Mouse (Mus musculus) liver (tissue): ENCODE data around the gene Tjp2.
"Not testable (repeated sequence)": the region's sequence is repeated elsewhere in the genome, so short reads cannot be mapped to it uniquely, and the experiment has no call there.

Experiments
- DNase-seq: peaks from one replicate; pipeline ENCODE4 v3.0.0-alpha.2; 2020; ENCODE audit warnings: mixed read lengths

Tjp2 gene

DNA sequence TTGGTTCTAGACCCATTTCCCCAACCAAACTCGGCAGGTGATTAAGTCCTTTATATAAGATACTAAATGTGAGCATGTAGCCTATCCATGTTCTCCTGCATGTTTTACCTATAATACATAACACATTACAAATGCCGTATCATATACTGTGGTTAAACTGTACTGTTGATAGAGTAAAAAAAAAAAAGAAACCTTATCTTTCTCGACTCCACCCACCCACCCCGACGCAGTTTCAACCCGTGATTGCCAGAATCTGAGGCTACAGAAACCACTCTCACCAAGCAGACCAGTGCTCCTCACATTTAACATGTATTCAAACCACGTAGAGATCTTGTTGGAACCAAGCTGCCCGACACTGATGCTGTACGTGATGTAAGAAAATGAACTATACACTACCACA lies 102.2 kb downstream of the Tjp2 start:
- no peak for DNase-seq

DNA sequence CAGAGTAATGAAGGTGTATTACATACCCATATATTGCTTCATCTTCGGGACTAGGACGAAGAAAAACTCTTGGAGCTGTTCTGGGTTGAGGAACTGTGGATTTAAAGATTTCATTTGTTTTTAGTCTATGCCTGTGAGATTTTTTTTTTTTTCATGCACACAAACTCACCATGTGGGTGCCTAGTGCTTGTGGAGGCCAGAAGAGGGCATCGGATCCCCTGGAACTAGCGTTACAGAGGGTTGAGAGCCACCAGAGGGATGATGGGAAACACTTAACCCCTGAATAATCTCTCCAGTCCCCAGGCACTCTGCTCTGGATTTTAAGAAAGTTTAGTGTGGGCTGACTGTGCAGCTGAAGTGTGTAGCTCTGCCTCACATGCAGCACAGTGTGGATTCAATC lies 104.0 kb downstream of the Tjp2 start:
- no peak for DNase-seq

- DNase-seq = no peak
Observed at GRCm38 (mm10) chr19:24118775-24119174, 106.1 kb downstream of the Tjp2 start.

GRCm38 (mm10) chr19:24111581-24111980 lies 113.2 kb downstream of the Tjp2 start:
- no peak for DNase-seq

- no peak for DNase-seq
Observed at GRCm38 (mm10) chr19:24107707-24108106, 117.1 kb downstream of the Tjp2 start.

DNA sequence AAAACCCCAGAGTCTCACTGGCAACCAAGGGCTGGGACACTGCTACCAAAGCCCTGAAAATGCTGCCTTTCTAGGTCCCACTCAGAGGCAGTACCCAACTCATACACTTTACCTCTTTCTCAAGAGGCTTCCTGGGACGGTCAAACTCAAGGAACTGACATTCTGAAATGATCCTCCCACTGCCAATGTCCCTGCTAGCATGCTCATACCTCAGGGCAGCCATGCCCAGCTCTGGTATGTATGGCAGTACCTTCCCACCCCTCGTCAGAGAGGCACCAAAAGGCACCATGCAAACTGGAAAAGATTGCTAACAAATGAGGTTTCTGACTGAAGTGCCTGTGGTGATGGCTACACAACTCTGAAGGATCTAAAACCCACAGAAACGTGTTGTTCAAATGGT lies 121.0 kb downstream of the Tjp2 start:
- DNase-seq = no peak

DNA sequence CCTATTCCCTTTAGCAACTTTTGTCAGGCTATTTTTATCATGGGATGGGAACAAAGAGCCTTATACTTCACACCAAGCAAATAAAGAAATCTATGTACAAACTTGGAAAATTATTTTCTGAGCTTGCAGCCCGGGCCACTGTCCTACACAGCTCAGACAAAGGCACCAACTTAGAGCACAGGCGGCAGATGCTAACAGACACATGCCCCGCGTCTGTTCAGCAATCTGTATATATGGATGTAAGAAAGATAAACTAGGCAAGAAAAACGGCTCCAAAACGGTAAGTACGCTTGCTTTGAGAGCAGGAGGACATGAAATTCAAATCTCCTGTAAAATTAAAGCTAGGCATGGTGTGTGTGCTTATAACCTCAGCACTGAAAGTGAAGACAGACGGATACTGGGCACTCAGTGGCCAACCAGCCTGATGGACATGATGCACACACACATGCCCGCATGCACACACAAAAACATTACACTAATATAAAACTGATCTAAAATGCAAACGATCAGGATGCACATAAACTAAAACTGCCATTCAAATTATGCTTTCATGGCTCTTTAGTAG lies 122.2 kb downstream of the Tjp2 start:
- DNase-seq = no peak

GRCm38 (mm10) chr19:24101183-24101582 lies 123.6 kb downstream of the Tjp2 start:
- no peak for DNase-seq

GRCm38 (mm10) chr19:24098691-24099090 lies 126.1 kb downstream of the Tjp2 start:
- no peak for DNase-seq

GRCm38 (mm10) chr19:24097666-24098455 lies 127.0 kb downstream of the Tjp2 start:
- no peak for DNase-seq

DNA sequence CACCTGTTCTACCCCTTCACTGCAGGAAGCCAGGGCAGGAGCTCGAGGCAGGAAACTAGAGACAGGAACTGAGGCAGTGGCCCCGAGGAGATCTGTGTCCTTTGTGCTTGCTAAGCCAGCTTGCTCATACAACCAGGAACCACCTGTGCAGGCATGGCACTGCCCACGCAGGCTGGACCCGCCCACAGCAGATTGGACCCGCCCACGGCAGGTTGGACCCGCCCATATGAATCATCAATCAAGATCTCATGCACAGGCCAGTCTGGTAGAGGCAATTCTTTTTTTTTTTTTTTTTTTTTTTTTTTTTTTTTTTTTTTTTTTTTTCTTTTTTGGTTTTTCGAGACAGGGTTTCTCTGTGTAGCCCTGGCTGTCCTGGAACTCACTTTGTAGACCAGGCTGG lies 132.8 kb downstream of the Tjp2 start:
- DNase-seq = not testable (repeated sequence)

DNA sequence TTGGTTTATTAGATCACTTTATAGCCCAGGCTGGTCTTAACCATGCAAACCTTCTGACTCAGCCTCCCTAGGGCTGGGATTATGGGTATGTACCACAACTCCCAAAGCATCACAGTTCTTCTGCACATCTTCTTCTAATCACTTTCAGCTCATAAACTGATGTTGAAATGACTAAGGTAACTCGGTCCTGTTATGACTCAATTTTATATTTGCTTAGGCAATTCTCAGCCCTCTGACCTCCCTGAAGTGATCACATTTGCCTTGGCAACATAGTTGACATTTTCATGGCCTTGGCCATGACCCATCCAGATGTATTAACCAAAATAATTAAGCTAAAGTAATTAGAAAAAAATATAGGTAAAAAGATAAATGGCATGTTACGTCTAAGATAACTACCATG lies 134.5 kb downstream of the Tjp2 start:
- no peak for DNase-seq

DNA sequence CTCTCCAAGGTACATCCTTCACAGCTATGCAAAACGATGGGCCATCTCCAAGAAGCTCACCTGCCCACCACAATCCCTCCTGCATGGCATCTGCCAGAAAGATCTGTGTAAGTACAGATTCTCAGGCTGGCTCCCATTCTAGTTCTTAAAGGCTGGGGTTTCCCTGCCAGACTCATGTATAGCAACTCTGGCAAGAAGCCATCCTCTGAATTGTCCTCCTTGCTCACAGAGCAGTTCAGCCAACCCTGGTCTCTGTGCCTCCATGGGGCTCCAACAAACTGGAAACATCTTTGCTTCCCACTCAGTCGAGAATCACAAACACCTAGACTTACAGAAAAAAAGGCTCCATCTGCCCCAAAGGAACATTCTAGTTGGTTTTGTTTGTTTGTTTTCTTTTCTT lies 139.5 kb downstream of the Tjp2 start:
- no peak for DNase-seq

DNA sequence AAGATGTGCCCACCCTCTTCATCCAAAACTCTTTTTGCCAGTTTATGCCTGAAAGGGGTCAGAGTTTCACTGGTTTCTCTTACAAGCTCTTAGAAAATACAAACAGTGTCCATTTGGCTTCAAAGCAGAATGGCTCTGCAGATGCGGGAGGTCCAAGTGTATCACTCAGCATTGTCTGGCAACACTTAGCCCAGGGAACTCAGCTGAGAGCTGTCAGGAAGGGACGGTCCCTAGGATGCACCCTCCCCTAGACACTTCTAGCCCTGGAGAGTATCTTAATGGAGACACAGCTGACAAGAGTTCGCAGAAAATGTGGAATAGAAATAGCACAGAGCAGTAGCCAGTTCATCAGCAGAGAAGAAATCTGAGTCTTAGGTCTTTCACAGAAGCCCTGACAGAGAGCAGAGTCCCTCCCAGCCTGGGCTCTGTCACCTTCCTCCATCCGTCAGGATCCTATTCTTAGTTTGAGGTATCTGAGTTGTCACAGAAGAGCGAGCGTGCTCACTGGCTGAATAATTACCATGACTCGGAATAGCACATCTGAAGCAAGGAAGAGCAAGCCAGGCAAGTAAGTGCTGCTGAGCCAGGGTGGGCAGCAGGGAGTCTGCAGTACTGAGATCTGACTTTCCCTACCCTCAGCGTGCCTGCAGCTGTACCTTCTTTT lies 144.3 kb downstream of the Tjp2 start:
- DNase-seq = no peak

DNA sequence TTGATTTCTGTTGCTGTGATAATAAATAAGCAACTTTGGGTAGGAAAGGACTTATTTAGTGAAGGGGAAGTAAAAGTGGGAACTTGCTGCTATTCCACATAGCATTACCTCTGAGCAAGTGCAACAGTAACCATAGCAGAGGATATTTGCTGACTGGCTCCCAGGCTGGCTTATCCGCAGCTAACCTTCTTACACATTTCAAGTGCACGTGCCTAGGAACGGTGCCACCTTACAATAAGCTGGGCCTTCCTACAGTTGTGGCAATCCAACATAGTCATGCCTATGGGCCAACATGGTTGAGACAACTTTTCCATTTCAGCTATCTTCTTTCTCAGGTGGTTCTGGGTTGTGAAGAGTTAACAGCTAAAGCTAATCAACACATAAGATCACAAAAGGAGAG lies 147.2 kb downstream of the Tjp2 start:
- no peak for DNase-seq

DNA sequence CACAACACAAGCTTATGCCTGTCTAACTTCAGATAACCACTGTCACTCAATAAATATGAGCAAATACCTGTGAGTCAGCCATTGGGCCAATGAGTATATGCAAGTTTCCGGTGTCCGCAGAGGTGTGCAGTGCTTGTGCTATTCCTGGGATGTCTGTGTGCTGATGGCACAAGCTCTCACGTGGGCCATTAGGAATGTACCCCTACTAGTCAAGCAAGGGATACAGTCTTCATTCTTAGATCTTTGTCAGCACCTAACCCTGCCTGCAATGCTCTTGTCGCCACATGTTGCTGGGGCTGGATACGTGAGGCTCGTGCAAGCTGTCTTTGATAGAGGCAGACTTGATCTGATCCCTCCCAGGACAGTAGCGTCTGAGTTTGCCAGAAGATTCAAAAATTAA lies 148.3 kb downstream of the Tjp2 start:
- no peak for DNase-seq

DNA sequence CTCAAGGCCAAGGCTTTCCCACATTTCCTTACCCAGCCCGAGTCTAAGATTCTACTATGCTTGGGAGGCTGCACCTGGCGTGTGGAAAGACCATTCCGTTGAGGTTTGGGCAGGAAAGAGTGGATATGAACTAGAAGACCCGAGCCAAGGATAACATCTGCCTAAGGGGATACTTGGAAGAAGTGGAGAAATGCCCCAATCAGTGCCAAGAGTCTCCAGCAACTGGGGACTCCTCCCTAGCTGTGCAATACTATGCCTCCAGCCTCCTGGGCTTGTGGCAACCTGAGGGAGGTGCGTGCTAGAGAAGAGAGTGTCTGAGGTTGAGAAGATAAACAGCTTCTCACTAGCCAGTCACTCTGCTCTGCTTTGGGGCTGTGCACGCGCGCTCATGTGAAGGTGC lies 148.9 kb downstream of the Tjp2 start:
- no peak for DNase-seq

DNA sequence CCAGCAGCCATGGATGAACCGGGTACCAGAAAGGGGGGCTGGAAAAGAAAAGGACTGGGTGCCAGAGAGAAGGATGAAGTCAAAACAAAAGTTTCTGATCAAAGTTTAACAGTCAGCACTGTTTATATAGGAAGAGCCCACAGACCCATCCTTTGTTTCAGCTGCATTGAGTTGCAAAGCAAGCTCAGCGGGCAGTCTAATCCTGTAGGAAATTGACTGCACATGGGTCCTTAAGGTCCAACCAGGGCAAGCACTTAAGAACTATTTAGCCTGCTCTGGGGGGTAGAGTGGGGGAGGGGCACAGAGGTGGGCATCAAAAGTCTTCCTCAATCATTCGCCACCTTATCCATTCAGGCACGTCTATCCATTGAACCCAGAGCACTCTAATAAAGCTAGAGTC lies 151.7 kb downstream of the Tjp2 start:
- no peak for DNase-seq

DNA sequence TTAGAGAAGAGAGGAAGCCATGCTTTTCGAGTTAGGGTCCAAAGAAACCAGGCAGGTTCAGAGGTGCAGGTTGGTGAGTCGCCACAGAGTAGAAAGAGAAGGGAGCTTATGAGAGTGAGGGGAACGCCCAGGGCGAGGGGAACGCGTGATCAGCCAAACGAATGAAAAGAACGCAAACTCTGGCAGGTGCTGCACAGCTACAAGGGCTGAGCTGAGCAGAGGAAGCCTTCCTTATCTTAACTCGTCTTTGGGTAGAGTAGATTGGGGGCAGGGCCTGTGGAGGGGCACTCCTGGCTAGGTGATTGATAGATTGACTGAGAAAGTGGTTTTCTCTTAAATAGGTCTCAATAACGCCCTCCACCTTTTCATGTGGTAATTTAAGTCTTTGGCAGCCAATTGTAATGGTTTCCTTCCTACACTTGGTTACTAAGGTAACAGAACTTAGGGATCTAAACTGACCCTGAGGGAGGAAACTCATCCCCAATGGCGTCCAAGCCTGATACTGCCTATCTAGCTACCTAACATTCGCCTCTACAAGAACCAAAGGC lies 160.4 kb downstream of the Tjp2 start:
- no peak for DNase-seq

GRCm38 (mm10) chr19:24063585-24063984 lies 161.2 kb downstream of the Tjp2 start:
- DNase-seq = no peak

DNA sequence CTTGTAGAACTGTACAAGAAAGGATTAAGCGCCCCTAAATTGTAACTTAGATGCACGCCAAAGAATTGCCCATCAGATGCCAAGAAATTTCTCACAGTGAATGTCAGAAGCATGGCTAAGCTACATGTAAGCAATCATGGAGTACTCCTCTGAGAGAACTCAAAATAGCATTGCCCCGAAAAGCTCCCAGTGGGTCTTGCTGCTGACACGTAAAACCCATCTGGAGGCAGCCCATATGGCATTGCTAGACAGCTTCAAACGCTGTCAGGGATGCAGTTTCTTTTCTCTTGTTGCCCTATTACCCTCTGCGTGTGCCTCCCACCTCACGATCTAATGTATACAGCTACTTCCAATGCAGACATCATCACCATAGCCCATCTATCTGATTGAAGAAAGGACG lies 166.0 kb downstream of the Tjp2 start:
- DNase-seq = no peak

- no peak for DNase-seq
Observed at GRCm38 (mm10) chr19:24058021-24058420, 166.8 kb downstream of the Tjp2 start.

GRCm38 (mm10) chr19:24056880-24057279 lies 167.9 kb downstream of the Tjp2 start:
- DNase-seq = no peak

DNA sequence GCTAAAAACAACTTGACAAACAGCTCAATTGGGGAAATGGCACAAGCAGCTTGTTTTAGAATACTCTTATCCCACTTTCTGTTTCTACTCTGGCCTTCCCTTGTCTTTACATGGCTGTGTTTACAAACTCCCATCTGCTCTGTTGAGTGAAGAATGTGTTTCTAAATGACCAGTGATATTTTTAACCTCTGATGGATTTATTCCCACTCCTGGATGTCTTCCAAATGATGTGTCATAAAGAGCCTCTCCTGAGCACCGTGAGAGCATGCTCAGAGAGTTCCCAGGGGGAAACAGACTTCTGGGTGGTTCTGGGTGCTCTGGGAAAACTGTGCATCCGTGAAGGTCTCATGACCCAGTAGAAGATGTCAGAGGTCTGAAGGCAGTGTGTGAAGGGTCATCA lies 169.9 kb downstream of the Tjp2 start:
- DNase-seq = no peak
